Mouse (Mus musculus): Measurements from ENCODE around the gene Vmn2r6. TPM values are rescaled to one million over a fixed set of nuclear protein-coding genes. Genes with fewer than 3 reads are reported as not detected.
"Not testable (repeated sequence)": the region's sequence is repeated elsewhere in the genome, so short reads cannot be mapped to it uniquely, and the experiment has no call there.

The Vmn2r6 gene
- not detected in 2 replicates for polyA plus RNA-seq (2016; fragmentation: Nextera tagmentation; extraction: Ambion mirVana)

DNA sequence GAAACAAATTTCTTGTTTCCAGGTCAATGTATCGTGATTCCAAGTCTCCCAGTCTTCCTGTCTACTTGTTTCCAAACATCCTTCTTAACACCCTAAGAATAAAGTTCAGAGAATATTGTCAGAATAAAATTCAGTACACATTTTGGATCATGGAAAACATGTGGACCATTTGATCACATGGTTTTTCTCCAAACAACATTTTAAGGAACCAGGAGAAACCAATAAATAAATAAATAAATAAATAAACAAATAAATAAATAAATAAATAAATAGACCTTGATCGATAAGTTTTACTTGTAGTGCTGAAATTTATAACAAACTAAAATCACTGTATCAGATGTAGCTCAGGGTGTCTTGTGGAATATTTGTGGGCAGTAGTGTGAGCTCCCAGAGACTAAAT lies at the start of gene Vmn2r6:
Gene Vmn2r6, minus strand, starts transcription at position 101 of the 400 bp plus-strand sequence.
- whole genome bisulfite sequencing, result 71% methylated on average over 2 of the region's 2 CpGs
- not testable (repeated sequence) for H3K4me2 ChIP-seq; H3K36me3 ChIP-seq; H3K4me3 ChIP-seq; H3K4me1 ChIP-seq (replicated peaks); H3K9me3 ChIP-seq (replicated peaks); ATAC-seq (ENCODE audit: insufficient number of reproducible peaks, low FRiP score); H3K9ac ChIP-seq; H3K27me3 ChIP-seq (replicated peaks); H3K27ac ChIP-seq (ENCODE audit: poor library complexity, severe bottlenecking)

DNA sequence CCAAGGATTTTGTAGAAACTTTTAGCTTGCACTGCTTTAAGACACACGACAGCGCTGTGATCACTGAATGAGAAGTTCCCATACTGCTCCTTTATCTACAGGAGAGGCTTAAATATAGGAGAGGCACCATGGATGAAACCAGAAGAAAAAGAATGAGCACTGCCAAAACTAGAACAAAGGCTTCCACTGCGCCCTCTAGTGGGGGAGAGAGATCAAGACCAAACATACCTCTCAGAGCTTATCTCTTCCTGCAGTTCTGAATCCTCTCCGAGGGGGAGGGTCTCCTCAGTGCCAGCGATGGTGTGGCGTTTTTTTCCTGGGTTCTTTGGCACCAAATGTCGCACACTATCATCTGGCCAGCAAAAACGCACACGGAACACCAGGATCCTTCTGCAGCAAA lies 22.0 kb upstream of the Vmn2r6 start:
- ATAC-seq (ENCODE audit: insufficient number of reproducible peaks, low FRiP score), result no peak
- Histone ChIP-seq H3K27me3 (replicated peaks) (no peaks in the 10 kb centered on the region), H3K4me2 (no peak overlapping the region), H3K9ac (no peak overlapping the region), H3K9me3 (replicated peaks) (peaks cover 10% of the 10 kb centered on the region; the same call in 1 of the 2 replicates), H3K4me1 (replicated peaks) (no peaks in the 10 kb centered on the region), H3K4me3 (no peak overlapping the region), H3K36me3 (no peaks in the 10 kb centered on the region), H3K27ac (ENCODE audit: poor library complexity, severe bottlenecking) (no peak overlapping the region)
- 61% methylated on average over 9 of the region's 9 CpGs for WGBS

DNA sequence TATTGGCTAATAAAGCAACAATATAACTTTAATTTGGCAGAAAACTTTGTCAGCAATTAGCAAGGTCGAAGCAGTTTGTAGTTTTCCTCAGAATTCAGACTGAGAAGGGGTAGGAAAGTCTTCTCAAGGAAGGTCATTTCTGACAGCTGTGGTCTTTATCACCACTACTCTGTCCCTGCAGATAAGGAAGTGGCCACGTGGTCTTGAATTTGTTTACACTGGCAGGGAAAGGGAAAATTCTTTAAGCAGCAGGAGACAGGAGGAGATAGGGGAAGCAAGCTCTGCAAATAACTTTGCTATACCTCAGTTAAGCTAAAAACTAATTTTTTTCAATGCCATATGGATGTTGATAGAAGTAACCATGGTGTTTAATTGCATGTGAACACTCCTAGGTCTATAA lies 3.2 kb upstream of the Vmn2r6 start:
- WGBS, result 7% methylated on average over 2 of the region's 2 CpGs
- not testable (repeated sequence) for H3K27ac ChIP-seq (ENCODE audit: poor library complexity, severe bottlenecking); H3K9me3 ChIP-seq (replicated peaks); H3K4me3 ChIP-seq; H3K9ac ChIP-seq; H3K27me3 ChIP-seq (replicated peaks); H3K36me3 ChIP-seq; H3K4me1 ChIP-seq (replicated peaks); H3K4me2 ChIP-seq
- peak; percentile 84 for ATAC-seq (ENCODE audit: insufficient number of reproducible peaks, low FRiP score)

DNA sequence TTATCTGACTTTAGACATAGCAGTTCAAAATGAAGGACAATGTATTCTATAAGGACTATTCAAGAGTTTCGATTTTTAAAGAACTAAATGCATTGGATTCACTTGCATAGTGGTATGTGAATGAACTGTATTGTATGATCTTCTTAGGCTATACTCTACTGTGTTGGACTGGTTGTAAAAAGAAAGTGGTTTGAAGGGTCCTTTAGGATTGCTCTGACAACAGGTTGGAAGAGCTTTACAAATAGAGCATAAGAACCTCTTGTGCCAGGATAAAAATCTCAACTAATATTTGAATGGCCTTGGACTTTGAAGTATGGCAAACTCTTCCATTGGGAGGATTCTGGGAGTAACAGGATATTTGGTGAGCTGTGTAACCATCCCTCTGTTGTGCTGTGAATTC lies 42.0 kb downstream of the Vmn2r6 start:
- 64% methylated on average over 1 of the region's 1 CpGs for WGBS
- not testable (repeated sequence) for ATAC-seq (ENCODE audit: insufficient number of reproducible peaks, low FRiP score)

DNA sequence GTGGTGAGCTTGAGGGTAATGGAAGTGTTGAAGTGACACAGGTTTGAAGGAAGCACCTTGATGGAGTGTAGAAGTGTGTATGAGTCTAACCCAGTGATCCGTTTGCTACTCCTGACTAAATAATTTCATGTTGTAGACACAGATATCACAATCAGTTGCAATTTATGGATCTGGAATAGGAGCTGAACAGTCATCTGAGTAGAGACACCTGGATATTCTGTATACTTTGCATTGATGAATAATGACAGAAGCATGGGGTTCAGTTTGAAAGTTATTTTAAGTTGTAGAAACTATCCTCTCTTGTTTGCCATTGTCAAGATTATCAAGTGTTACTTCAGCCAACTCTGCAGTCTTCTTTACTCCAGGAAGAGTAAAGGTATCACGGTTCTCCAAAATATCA lies 55.9 kb downstream of the Vmn2r6 start, which contains the start of gene Vmn2r5:
Gene Vmn2r5, minus strand, starts transcription at position 101 of the 400 bp plus-strand sequence.
- WGBS, result 73% methylated on average over 1 of the region's 2 CpGs
- not testable (repeated sequence) for H3K36me3 ChIP-seq; H3K4me2 ChIP-seq; ATAC-seq (ENCODE audit: insufficient number of reproducible peaks, low FRiP score); H3K4me3 ChIP-seq; H3K9me3 ChIP-seq (replicated peaks); H3K4me1 ChIP-seq (replicated peaks); H3K9ac ChIP-seq; H3K27me3 ChIP-seq (replicated peaks); H3K27ac ChIP-seq (ENCODE audit: poor library complexity, severe bottlenecking)

More for the DNA sequence above, 42.0 kb downstream of the Vmn2r6 start:
- not testable (repeated sequence) for H3K27ac ChIP-seq (ENCODE audit: poor library complexity, severe bottlenecking); H3K9ac ChIP-seq; H3K4me2 ChIP-seq; H3K27me3 ChIP-seq (replicated peaks); H3K9me3 ChIP-seq (replicated peaks); H3K4me3 ChIP-seq; H3K4me1 ChIP-seq (replicated peaks); H3K36me3 ChIP-seq

Other genes starting within 250 kb of the Vmn2r6 start
- not detected in 2 replicates for gene Vmn2r4, start 150.5 kb downstream of the Vmn2r6 start, polyA plus RNA-seq (2016; fragmentation: Nextera tagmentation; extraction: Ambion mirVana)
- gene Vmn2r5, start 56.0 kb downstream of the Vmn2r6 start, polyA plus RNA-seq (2016; fragmentation: Nextera tagmentation; extraction: Ambion mirVana), result not detected in 2 replicates